Mouse (Mus musculus) lung, adult 18-20 months (tissue): ENCODE data around the gene Fibcd1.
A peak's percentile ranks its signal among the peaks of the same experiment; 100 is the strongest.

Source experiments
- DNase-seq, 2 experiments: peaks; one replicate each; pipeline ENCODE4 v3.0.0; 2022; ENCODE audit warnings: mixed read lengths in 2 of 2

Gene Fibcd1

GRCm38 (mm10) chr2:31845896-31846691, at the start of gene Fibcd1:
Gene Fibcd1 (minus strand): TSS chr2:31846005.
- no peak for DNase-seq

GRCm38 (mm10) chr2:31894221-31894870, 48.5 kb upstream of the Fibcd1 start:
- DNase-seq: no peak

GRCm38 (mm10) chr2:31893110-31893669, 47.4 kb upstream of the Fibcd1 start:
- DNase-seq: no peak

GRCm38 (mm10) chr2:31891219-31891618, 45.4 kb upstream of the Fibcd1 start:
- no peak for DNase-seq

- peak; percentile 41 to 67 for DNase-seq
Measured at GRCm38 (mm10) chr2:31888871-31889270, 43.1 kb upstream of the Fibcd1 start.

GRCm38 (mm10) chr2:31887030-31887429, 41.2 kb upstream of the Fibcd1 start, which contains the start of gene Lamc3:
Gene Lamc3 (plus strand): TSS chr2:31887291.
- DNase-seq: peak; percentile 45 to 57

GRCm38 (mm10) chr2:31884806-31885205, 39.0 kb upstream of the Fibcd1 start:
- DNase-seq: no peak

GRCm38 (mm10) chr2:31883061-31883460, 37.3 kb upstream of the Fibcd1 start:
- DNase-seq: no peak

GRCm38 (mm10) chr2:31880868-31881267, 35.1 kb upstream of the Fibcd1 start:
- no peak for DNase-seq

GRCm38 (mm10) chr2:31878610-31879009, 32.8 kb upstream of the Fibcd1 start:
- DNase-seq: no peak

GRCm38 (mm10) chr2:31876446-31876845, 30.6 kb upstream of the Fibcd1 start:
- DNase-seq: no peak

GRCm38 (mm10) chr2:31874290-31874855, 28.6 kb upstream of the Fibcd1 start:
- no peak for DNase-seq

- DNase-seq: no peak
Measured at GRCm38 (mm10) chr2:31870683-31871082, 24.9 kb upstream of the Fibcd1 start.

GRCm38 (mm10) chr2:31869692-31870091, 23.9 kb upstream of the Fibcd1 start:
- no peak for DNase-seq

- DNase-seq: no peak
Measured at GRCm38 (mm10) chr2:31868538-31869164, 22.8 kb upstream of the Fibcd1 start.

GRCm38 (mm10) chr2:31867773-31868537, 22.1 kb upstream of the Fibcd1 start:
- no peak for DNase-seq

GRCm38 (mm10) chr2:31865794-31866193, 20.0 kb upstream of the Fibcd1 start:
- no peak for DNase-seq

- DNase-seq: no peak
Measured at GRCm38 (mm10) chr2:31865322-31865721, 19.5 kb upstream of the Fibcd1 start.

- no peak for DNase-seq
Measured at GRCm38 (mm10) chr2:31864891-31865290, 19.1 kb upstream of the Fibcd1 start.

GRCm38 (mm10) chr2:31863766-31864165, 18.0 kb upstream of the Fibcd1 start:
- DNase-seq: no peak

- DNase-seq: no peak
Measured at GRCm38 (mm10) chr2:31862919-31863318, 17.1 kb upstream of the Fibcd1 start.

- no peak for DNase-seq
Measured at GRCm38 (mm10) chr2:31858500-31858899, 12.7 kb upstream of the Fibcd1 start.
